Mouse (Mus musculus) ES-Bruce4 (cell line): ENCODE measurements around the gene Nsd1. TPM values are rescaled to one million over a fixed set of nuclear protein-coding genes. Genes with fewer than 3 reads are reported as not detected.
A peak's percentile ranks its signal among the peaks of the same experiment; 100 is the strongest.

ENCODE experiments used
- H3K27ac ChIP-seq: 2 replicates; pipeline ENCODE4 v1.5.1; 2012; ENCODE audit warnings: low read length, inconsistent platforms; ENCODE audit not compliant: insufficient read depth
- H3K27me3 ChIP-seq: 2 replicates; pipeline ENCODE4 v1.6.1; 2012; ENCODE audit warnings: mild to moderate bottlenecking, low read length, inconsistent platforms; ENCODE audit not compliant: control insufficient read depth, poor library complexity, insufficient read depth, severe bottlenecking
- H3K36me3 ChIP-seq: 2 replicates; pipeline ENCODE4 v1.6.1; 2012; ENCODE audit warnings: inconsistent platforms, mild to moderate bottlenecking, low read length, moderate library complexity; ENCODE audit not compliant: control insufficient read depth, poor library complexity, insufficient read depth, severe bottlenecking
- H3K4me1 ChIP-seq: one replicate; pipeline ENCODE4 v1.8.1; 2011; ENCODE audit warnings: low read length; ENCODE audit not compliant: control insufficient read depth, insufficient read depth
- H3K4me3 ChIP-seq: 2 replicates; pipeline ENCODE4 v1.5.1; 2011; ENCODE audit warnings: low read depth, mild to moderate bottlenecking, low read length
- H3K9ac ChIP-seq: 2 replicates; pipeline ENCODE4 v1.6.1; 2012; ENCODE audit warnings: low read depth, mild to moderate bottlenecking, inconsistent platforms; ENCODE audit not compliant: poor library complexity, severe bottlenecking
- H3K9me3 ChIP-seq: replicated peaks from 2 replicates; pipeline ENCODE4 v1.6.1; 2012; ENCODE audit warnings: mild to moderate bottlenecking, low read length, inconsistent platforms; ENCODE audit not compliant: control insufficient read depth, poor library complexity, insufficient read depth, severe bottlenecking
- CTCF ChIP-seq: IDR thresholded peaks from one replicate; pipeline ENCODE4 v1.8.1; 2011; ENCODE audit warnings: low read depth, low read length
- EP300 ChIP-seq: IDR thresholded peaks from 2 replicates; pipeline ENCODE4 v1.6.1; 2011; ENCODE audit warnings: low read depth, low read length; ENCODE audit not compliant: insufficient read depth
- POLR2A ChIP-seq: IDR thresholded peaks from one replicate; pipeline ENCODE4 v1.8.1; 2011; ENCODE audit warnings: low read length; ENCODE audit not compliant: insufficient read depth
- polyA plus RNA-seq: library from polyadenylated mRNA; stranded (reverse); fragments of >200 nt; gene quantifications from 2 replicates; pipeline ENCODE4 v1.2.4, GENCODE M21; 2011; ENCODE audit warnings: low read depth; ENCODE audit not compliant: missing spikeins, insufficient read depth, insufficient read length

Nsd1 gene
- polyA plus RNA-seq, 1 experiment, result 162 TPM

GRCm38 (mm10) chr13:55346745-55347144 is 137.2 kb downstream of the Nsd1 start:
- Histone ChIP-seq H3K4me1 (no peaks in the 10 kb centered on the region), H3K27ac (no peak overlapping the region), H3K9ac (no peak overlapping the region), H3K36me3 (peaks cover 50% of the 10 kb centered on the region), H3K27me3 (no peaks in the 10 kb centered on the region), H3K4me3 (no peak overlapping the region), H3K9me3 (no peaks in the 10 kb centered on the region)
- TF ChIP-seq POLR2A (no peak), EP300 (no peak), CTCF (no peak)

- H3K9me3 ChIP-seq, result no peaks in the 10 kb centered on the region
- H3K4me3 ChIP-seq, result no peak overlapping the region
- H3K27me3 ChIP-seq, result no peaks in the 10 kb centered on the region
- H3K27ac ChIP-seq, result no peak overlapping the region
- no peak overlapping the region for H3K9ac ChIP-seq
- no peaks in the 10 kb centered on the region for H3K4me1 ChIP-seq
- TF ChIP-seq CTCF (no peak), POLR2A (no peak), EP300 (no peak)
- H3K36me3 ChIP-seq, result peaks cover 9% of the 10 kb centered on the region
Measured at GRCm38 (mm10) chr13:55361145-55361544, 151.6 kb downstream of the Nsd1 start.

GRCm38 (mm10) chr13:55361974-55362452 is 152.4 kb downstream of the Nsd1 start:
- peaks cover 7% of the 10 kb centered on the region for H3K36me3 ChIP-seq
- H3K4me1 ChIP-seq, result no peaks in the 10 kb centered on the region
- H3K27ac ChIP-seq, result no peak overlapping the region
- H3K4me3 ChIP-seq, result peak overlapping the region; percentile 89
- no peaks in the 10 kb centered on the region for H3K27me3 ChIP-seq
- H3K9ac ChIP-seq, result peak overlapping the region; percentile 64
- H3K9me3 ChIP-seq, result no peaks in the 10 kb centered on the region
- TF ChIP-seq POLR2A (no peak), EP300 (no peak), CTCF (no peak)

- TF ChIP-seq POLR2A (no peak), EP300 (no peak), CTCF (no peak)
- Histone ChIP-seq H3K9ac (peak within 1 kb of the TSS; percentile 64), H3K4me1 (no peaks in the 10 kb centered on the region), H3K27ac (peak within 1 kb of the TSS; percentile 62), H3K9me3 (no peaks in the 10 kb centered on the region), H3K4me3 (peak within 1 kb of the TSS; percentile 89), H3K36me3 (peaks cover 7% of the 10 kb centered on the region), H3K27me3 (no peaks in the 10 kb centered on the region)
Measured at GRCm38 (mm10) chr13:55362453-55363060, 153.0 kb downstream of the Nsd1 start, which contains the start of gene Lman2. Gene Lman2, minus strand, starts transcription at chr13:55362783.

Other genes starting within 250 kb of the Nsd1 start
- not detected in 2 replicates for gene Hk3, start 188.4 kb upstream of the Nsd1 start, polyA plus RNA-seq
- 29.8 and 29.9 TPM in 2 replicates for gene Uimc1, start 109.5 kb upstream of the Nsd1 start, polyA plus RNA-seq
- gene Zfp346, start 104.5 kb upstream of the Nsd1 start, polyA plus RNA-seq, result 37.0 and 38.2 TPM in 2 replicates
- gene Gm17617, start 76.2 kb upstream of the Nsd1 start, polyA plus RNA-seq, result not detected in 2 replicates
- gene Fgfr4, start 57.1 kb upstream of the Nsd1 start, polyA plus RNA-seq, result 0.93 and 1.0 TPM in 2 replicates
- 230 and 234 TPM in 2 replicates for gene Prelid1, start 110.7 kb downstream of the Nsd1 start, polyA plus RNA-seq
- 40.5 and 42.8 TPM in 2 replicates for gene Rab24, start 112.2 kb downstream of the Nsd1 start, polyA plus RNA-seq
- gene Mxd3, start 120.0 kb downstream of the Nsd1 start, polyA plus RNA-seq, result 5.1 and 6.5 TPM in 2 replicates
- 38.5 and 45.2 TPM in 2 replicates for gene Lman2, start 153.0 kb downstream of the Nsd1 start, polyA plus RNA-seq
- gene Rgs14, start 159.9 kb downstream of the Nsd1 start, polyA plus RNA-seq, result 2.8 and 3.6 TPM in 2 replicates
- gene Slc34a1, start 188.4 kb downstream of the Nsd1 start, polyA plus RNA-seq, result not detected in 2 replicates
- not detected in 2 replicates for gene Pfn3, start 205.4 kb downstream of the Nsd1 start, polyA plus RNA-seq
- gene F12, start 217.0 kb downstream of the Nsd1 start, polyA plus RNA-seq, result not detected in 2 replicates
- gene Grk6, start 235.3 kb downstream of the Nsd1 start, polyA plus RNA-seq, result 58.2 and 63.4 TPM in 2 replicates